Mouse (Mus musculus) midbrain, embryonic 14.5 days (tissue): ENCODE measurements around the gene Mapk8. TPM values are rescaled to one million over a fixed set of nuclear protein-coding genes. Genes with fewer than 3 reads are reported as not detected.

Experiments
- ATAC-seq: fragments of 200-750 bp; cut with Nextera tagmentation; 2 replicates; pipeline ENCODE4 v1.8.0; 2017; ENCODE audit warnings: moderate number of reproducible peaks, moderate library complexity; ENCODE audit not compliant: low FRiP score, low TSS enrichment
- DNase-seq: peaks from one replicate; pipeline ENCODE4 v3.0.0-alpha.2; 2015
- H3K27ac ChIP-seq: fragments of 300-500 bp; sonication (generic); replicated peaks from 2 replicates; pipeline ENCODE4 v1.5.1; 2014; ENCODE audit warnings: mild to moderate bottlenecking, low read depth, low read length, moderate library complexity
- H3K27me3 ChIP-seq: fragments of 300-500 bp; sonication (generic); 2 replicates; pipeline ENCODE4 v1.6.1; 2014; ENCODE audit warnings: low read length, control low read depth, mixed read lengths; ENCODE audit not compliant: control insufficient read depth, insufficient read depth
- H3K36me3 ChIP-seq: fragments of 300-500 bp; sonication (generic); 2 replicates; pipeline ENCODE4 v1.6.1; 2014; ENCODE audit warnings: low read length, control low read depth; ENCODE audit not compliant: control insufficient read depth, insufficient read depth
- H3K4me1 ChIP-seq: fragments of 300-500 bp; sonication (generic); 2 replicates; pipeline ENCODE4 v1.6.1; 2014; ENCODE audit warnings: mild to moderate bottlenecking, antibody characterized with exemption, low read length, control low read depth; ENCODE audit not compliant: control insufficient read depth, insufficient read depth
- H3K4me2 ChIP-seq: fragments of 300-500 bp; sonication (generic); 2 replicates; pipeline ENCODE4 v1.6.1; 2014; ENCODE audit warnings: mild to moderate bottlenecking, low read length, moderate library complexity
- H3K4me3 ChIP-seq: fragments of 300-500 bp; sonication (generic); replicated peaks from 2 replicates; pipeline ENCODE4 v1.5.1; 2014; ENCODE audit warnings: low read depth, low read length
- H3K9ac ChIP-seq: fragments of 300-500 bp; sonication (generic); replicated peaks from 2 replicates; pipeline ENCODE4 v1.6.1; 2014; ENCODE audit warnings: mild to moderate bottlenecking, low read length, moderate library complexity
- H3K9me3 ChIP-seq: fragments of 300-500 bp; sonication (generic); 2 replicates; pipeline ENCODE4 v1.6.1; 2016; ENCODE audit warnings: low read length, control low read depth, mixed read lengths; ENCODE audit not compliant: control insufficient read depth
- WGBS: fragments of 180-500 bp; shearing (Covaris S2); extraction: QIAGEN DNeasy Blood & Tissue Kit; methylation state at CpG from one replicate; pipeline ENCODE4 v1.1.7; 2014; 5-methylcytosine and 5-hydroxymethylcytosine counted together
- polyA plus RNA-seq: library from polyadenylated mRNA; unstranded; fragments of >200 nt; fragmentation: Nextera tagmentation; extraction: Ambion mirVana; gene quantifications from 2 replicates; pipeline ENCODE4 v1.2.1, GENCODE M21; 2014

The Mapk8 gene
- polyA plus RNA-seq, 1 experiment from 2014 or later, result 48.7 TPM

- DNase-seq, result no peak
- no peak for ATAC-seq
- Histone ChIP-seq H3K9me3 (no peaks in the 10 kb centered on the region), H3K4me3 (no peak overlapping the region), H3K36me3 (no peaks in the 10 kb centered on the region), H3K4me2 (no peak overlapping the region), H3K4me1 (peaks cover 5% of the 10 kb centered on the region; the same call in 1 of the 2 replicates), H3K27me3 (no peaks in the 10 kb centered on the region), H3K9ac (no peak overlapping the region), H3K27ac (no peak overlapping the region)
- WGBS, result 46% methylated on average over 10 of the region's 10 CpGs
These were observed 84.2 kb downstream of the Mapk8 start for GRCm38 (mm10) chr14:33362807-33363206.

GRCm38 (mm10) chr14:33362122-33362521 is 84.8 kb downstream of the Mapk8 start:
- ATAC-seq (no peak), DNase-seq (no peak)
- 73% methylated on average over 14 of the region's 14 CpGs for WGBS
- Histone ChIP-seq H3K9me3 (no peaks in the 10 kb centered on the region), H3K4me1 (peaks cover 2% of the 10 kb centered on the region; the same call in 1 of the 2 replicates), H3K4me2 (no peak overlapping the region), H3K9ac (no peak overlapping the region), H3K27me3 (no peaks in the 10 kb centered on the region), H3K4me3 (no peak overlapping the region), H3K27ac (no peak overlapping the region), H3K36me3 (no peaks in the 10 kb centered on the region)

GRCm38 (mm10) chr14:33361546-33361945 is 85.4 kb downstream of the Mapk8 start:
- no peaks in the 10 kb centered on the region for H3K9me3 ChIP-seq
- H3K27me3 ChIP-seq, result no peaks in the 10 kb centered on the region
- no peak overlapping the region for H3K4me3 ChIP-seq
- WGBS, result 66% methylated on average over 4 of the region's 4 CpGs
- H3K36me3 ChIP-seq, result no peaks in the 10 kb centered on the region
- DNase-seq (no peak), ATAC-seq (no peak)
- H3K9ac ChIP-seq, result no peak overlapping the region
- H3K4me1 ChIP-seq, result no peaks in the 10 kb centered on the region
- no peak overlapping the region for H3K4me2 ChIP-seq
- no peak overlapping the region for H3K27ac ChIP-seq

GRCm38 (mm10) chr14:33358891-33359290 is 88.1 kb downstream of the Mapk8 start:
- H3K27me3 ChIP-seq, result no peaks in the 10 kb centered on the region
- no peak overlapping the region for H3K27ac ChIP-seq
- H3K9ac ChIP-seq, result no peak overlapping the region
- no peaks in the 10 kb centered on the region for H3K9me3 ChIP-seq
- H3K36me3 ChIP-seq, result no peaks in the 10 kb centered on the region
- no peaks in the 10 kb centered on the region for H3K4me1 ChIP-seq
- 90% methylated on average over 8 of the region's 8 CpGs for WGBS
- H3K4me2 ChIP-seq, result no peak overlapping the region
- DNase-seq (no peak), ATAC-seq (no peak)
- H3K4me3 ChIP-seq, result no peak overlapping the region

GRCm38 (mm10) chr14:33357600-33358368 is 89.2 kb downstream of the Mapk8 start:
- Histone ChIP-seq H3K4me2 (no peak overlapping the region), H3K9me3 (no peaks in the 10 kb centered on the region), H3K27me3 (no peaks in the 10 kb centered on the region), H3K27ac (no peak overlapping the region), H3K4me3 (no peak overlapping the region), H3K9ac (no peak overlapping the region), H3K4me1 (no peaks in the 10 kb centered on the region), H3K36me3 (no peaks in the 10 kb centered on the region)
- DNase-seq, result no peak
- no peak for ATAC-seq
- 71% methylated on average over 12 of the region's 12 CpGs for whole genome bisulfite sequencing

- no peaks in the 10 kb centered on the region for H3K36me3 ChIP-seq
- no peak for DNase-seq
- 85% methylated on average over 5 of the region's 5 CpGs for WGBS
- peaks cover 25% of the 10 kb centered on the region for H3K27me3 ChIP-seq
- no peaks in the 10 kb centered on the region for H3K9me3 ChIP-seq
- H3K4me2 ChIP-seq, result no peak overlapping the region
- H3K27ac ChIP-seq, result no peak overlapping the region
- H3K4me1 ChIP-seq, result no peaks in the 10 kb centered on the region
- H3K4me3 ChIP-seq, result no peak overlapping the region
- H3K9ac ChIP-seq, result no peak overlapping the region
- no peak for ATAC-seq
These were observed 91.7 kb downstream of the Mapk8 start for GRCm38 (mm10) chr14:33355276-33355675.

- H3K4me3 ChIP-seq, result no peak overlapping the region
- H3K9ac ChIP-seq, result no peak overlapping the region
- DNase-seq (no peak), ATAC-seq (no peak)
- WGBS, result 86% methylated on average over 6 of the region's 6 CpGs
- H3K27ac ChIP-seq, result no peak overlapping the region
- no peak overlapping the region for H3K4me2 ChIP-seq
- H3K9me3 ChIP-seq, result no peaks in the 10 kb centered on the region
- H3K36me3 ChIP-seq, result no peaks in the 10 kb centered on the region
- H3K4me1 ChIP-seq, result no peaks in the 10 kb centered on the region
- peaks cover 31% of the 10 kb centered on the region for H3K27me3 ChIP-seq
These were observed 94.1 kb downstream of the Mapk8 start for GRCm38 (mm10) chr14:33352890-33353289.

- WGBS, result 75% methylated on average over 6 of the region's 6 CpGs
- Histone ChIP-seq H3K9me3 (no peaks in the 10 kb centered on the region), H3K36me3 (no peaks in the 10 kb centered on the region), H3K27me3 (peaks cover 31% of the 10 kb centered on the region), H3K27ac (no peak overlapping the region), H3K4me1 (no peaks in the 10 kb centered on the region), H3K9ac (no peak overlapping the region), H3K4me2 (no peak overlapping the region), H3K4me3 (no peak overlapping the region)
- no peak for DNase-seq
- ATAC-seq, result no peak
These were observed 94.8 kb downstream of the Mapk8 start for GRCm38 (mm10) chr14:33351984-33352722.

GRCm38 (mm10) chr14:33351019-33351418 is 95.9 kb downstream of the Mapk8 start:
- peak overlapping the region; percentile 62 for H3K9ac ChIP-seq
- H3K27me3 ChIP-seq, result peaks cover 31% of the 10 kb centered on the region
- DNase-seq (peak; percentile 48), ATAC-seq (no peak)
- H3K4me1 ChIP-seq, result no peaks in the 10 kb centered on the region
- H3K27ac ChIP-seq, result no peak overlapping the region
- peak overlapping the region; percentile 43 for H3K4me3 ChIP-seq
- under 1% methylated on average over 42 of the region's 42 CpGs for WGBS
- H3K9me3 ChIP-seq, result no peaks in the 10 kb centered on the region
- H3K36me3 ChIP-seq, result no peaks in the 10 kb centered on the region
- H3K4me2 ChIP-seq, result peak overlapping the region; percentile 75
